Mouse (Mus musculus) heart, postnatal 14 days (tissue): ENCODE measurements around the gene Dnah7a. TPM values are rescaled to one million over a fixed set of nuclear protein-coding genes. Genes with fewer than 3 reads are reported as not detected.
"Not testable (repeated sequence)": the region's sequence is repeated elsewhere in the genome, so short reads cannot be mapped to it uniquely, and the experiment has no call there.

Source experiments
- DNase-seq, 2 experiments: peaks; one replicate each; pipeline ENCODE4 v3.0.0; 2021 to 2022
- intact Hi-C: fragments of 180-260 bp; cut with DNase I; formaldehyde crosslinking; loops from one replicate; pipeline ENCODE4 v1.15.1; 2025
- long read RNA-seq, 2 experiments: library from polyadenylated mRNA; stranded (forward); transcript quantifications; one replicate each; pipeline ENCODE4 v2.0.0; 2021
- total RNA-seq, 2 experiments: library from RNA; stranded (reverse); gene quantifications; 2 replicates each; pipeline ENCODE4 v1.2.3; 2021

Dnah7a gene
- total RNA-seq: under 1 TPM in 1 of 2 experiments, not detected in 1; 0.05 TPM
- long read RNA-seq, experiment 1: 0 reads
- long read RNA-seq, experiment 2: 0 reads

DNA sequence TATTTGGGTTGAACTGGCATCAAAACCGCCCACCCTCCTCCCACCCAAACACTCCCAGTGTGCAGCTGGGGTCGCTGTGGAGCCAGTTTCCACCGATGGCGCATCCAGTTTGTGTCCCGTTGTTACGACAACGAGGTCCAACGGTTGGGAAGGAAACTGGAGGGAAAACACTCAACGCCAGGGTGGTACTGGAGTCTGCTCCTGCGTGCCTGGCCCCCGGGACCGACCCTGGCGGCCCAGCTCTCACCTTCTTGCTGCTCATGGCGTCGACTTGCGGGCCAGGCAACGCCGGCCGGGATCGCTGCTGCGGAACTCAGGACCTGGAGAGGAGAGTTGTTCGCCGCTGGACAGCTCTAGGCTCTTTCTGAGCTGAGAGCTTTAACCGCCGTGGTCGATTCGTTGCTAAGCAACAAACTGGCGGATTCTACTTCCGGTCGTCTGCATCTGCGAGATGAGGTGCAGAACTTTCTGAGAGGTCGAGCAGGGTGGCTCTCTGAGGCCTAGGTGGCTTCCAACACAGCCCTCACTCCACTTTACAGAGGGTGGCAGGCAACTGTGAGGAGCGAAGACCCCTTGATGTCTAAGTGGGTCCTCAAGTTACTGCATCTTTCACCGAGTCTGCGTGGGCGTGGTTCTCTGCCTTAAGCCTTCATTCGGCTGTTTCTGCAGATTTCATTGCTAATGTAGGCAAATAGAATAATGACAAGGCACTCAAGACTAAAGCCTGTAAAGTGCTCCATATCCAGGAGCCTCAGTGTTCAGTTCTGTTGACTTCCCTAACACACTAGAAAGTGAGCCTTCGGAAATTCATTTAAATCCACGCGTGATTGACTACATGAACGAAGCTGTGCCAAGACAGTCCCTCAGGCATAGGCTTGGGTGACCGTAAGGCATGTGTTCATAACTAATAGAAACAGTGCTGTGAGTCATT lies at the start of gene Dnah7a:
Dnah7a (minus strand) TSS at position 354 of the 931 bp plus-strand sequence.
- peak; percentile 11 to 39 for DNase-seq
- intact Hi-C loops: no loop called here

DNA sequence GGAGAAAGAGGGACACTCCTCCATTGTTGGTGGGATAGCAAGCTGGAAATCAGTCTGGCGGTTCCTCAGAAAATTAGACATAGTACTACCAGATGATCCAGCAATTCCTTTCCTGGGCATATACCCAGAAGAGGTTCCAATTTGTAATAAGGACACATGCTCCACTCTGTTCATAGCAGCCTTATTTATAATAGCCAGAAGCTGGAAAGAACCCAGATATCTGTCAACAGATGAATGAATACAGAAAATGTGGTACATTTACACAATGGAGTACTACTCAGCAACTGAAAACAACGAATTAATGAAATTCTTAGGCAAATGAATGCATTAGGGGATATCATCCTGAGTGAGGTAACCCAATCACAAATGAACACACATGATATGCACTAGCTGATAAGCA lies 46.9 kb upstream of the Dnah7a start:
- DNase-seq, intact Hi-C loops: not testable (repeated sequence)

DNA sequence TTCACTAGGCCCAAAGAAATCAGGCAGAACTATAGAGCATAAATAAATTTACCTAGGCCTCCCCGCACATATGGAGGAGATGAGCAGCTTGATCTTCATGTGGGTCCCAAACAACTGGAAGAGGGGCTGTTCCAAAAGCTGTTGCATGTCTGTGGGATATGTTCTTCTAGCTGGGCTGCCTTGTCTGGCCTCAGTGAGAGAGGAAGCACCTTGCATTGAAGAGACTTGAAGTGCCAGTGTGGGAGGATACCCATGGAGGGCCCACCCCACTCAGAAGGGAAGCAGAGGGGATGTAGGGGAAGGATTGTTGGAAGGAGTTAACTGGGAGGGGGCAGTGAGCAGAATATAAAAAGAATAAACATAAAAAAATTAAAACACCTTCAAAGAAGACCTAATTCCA lies 44.6 kb upstream of the Dnah7a start:
- intact Hi-C loops: no loop called here
- no peak for DNase-seq

DNA sequence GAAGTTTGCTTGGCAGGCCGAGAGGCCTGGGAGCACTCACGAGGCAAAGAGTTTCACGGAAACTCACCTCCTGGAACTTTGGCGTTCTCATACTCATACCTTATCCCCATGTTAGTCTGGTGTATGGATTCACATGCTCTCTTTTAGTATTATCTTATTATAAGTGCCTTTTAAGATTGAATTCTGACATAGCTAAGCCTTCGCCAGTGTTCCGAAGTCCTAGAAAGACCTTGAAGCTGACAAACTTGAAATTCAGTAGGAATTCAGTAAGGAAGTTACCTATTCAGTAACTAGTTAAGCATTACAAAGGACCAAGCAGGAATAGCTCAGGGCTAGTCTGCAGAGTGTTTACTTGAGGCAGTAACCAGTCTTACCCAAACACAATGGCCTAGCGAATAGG lies 44.1 kb upstream of the Dnah7a start:
- DNase-seq, intact Hi-C loops: not testable (repeated sequence)

DNA sequence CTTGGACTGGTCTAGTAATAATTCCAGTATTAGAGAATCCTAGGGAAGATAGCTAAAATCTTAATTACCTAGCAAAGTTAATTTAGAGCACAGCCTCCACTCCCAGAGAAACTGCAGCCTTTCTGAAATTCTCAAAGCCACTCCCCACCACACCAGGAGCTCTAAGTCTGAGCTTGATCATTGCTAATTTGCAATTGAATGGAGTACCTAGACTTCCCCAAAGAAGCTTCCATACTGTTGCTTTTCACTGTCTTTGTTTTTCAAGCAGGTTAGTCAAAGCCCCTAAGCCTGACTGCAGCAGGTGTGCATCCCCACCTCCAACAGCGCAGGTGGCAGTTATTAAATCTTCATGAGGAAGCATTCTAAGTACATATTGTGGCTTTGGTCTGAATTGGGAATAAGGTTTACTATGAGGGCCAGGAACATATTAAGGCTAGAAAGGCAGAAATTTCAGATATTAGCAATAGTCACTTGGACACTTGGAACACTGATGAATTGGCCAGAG lies 43.3 kb upstream of the Dnah7a start:
- DNase-seq, intact Hi-C loops: not testable (repeated sequence)

DNA sequence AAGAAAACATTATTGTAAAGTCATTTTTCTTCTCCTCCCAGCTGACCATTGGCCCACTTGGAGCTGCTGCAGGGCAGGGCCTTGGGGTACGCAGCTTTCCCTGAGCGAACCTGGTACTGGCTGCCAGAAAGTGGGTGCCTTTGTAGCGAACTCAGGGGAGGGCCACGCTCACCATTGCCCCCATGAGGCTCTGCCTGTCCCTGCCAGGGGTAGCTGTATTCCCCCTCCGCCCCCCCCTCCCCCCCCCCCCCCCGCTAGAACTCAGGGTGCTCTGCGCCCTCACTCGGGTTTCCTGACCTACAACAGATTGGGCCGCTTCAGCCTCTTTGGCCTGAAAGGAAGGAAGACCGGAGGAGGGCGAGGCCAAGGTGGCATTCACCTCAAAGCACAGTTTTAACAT lies 42.0 kb upstream of the Dnah7a start:
- no peak for DNase-seq
- intact Hi-C loops: no loop called here

DNA sequence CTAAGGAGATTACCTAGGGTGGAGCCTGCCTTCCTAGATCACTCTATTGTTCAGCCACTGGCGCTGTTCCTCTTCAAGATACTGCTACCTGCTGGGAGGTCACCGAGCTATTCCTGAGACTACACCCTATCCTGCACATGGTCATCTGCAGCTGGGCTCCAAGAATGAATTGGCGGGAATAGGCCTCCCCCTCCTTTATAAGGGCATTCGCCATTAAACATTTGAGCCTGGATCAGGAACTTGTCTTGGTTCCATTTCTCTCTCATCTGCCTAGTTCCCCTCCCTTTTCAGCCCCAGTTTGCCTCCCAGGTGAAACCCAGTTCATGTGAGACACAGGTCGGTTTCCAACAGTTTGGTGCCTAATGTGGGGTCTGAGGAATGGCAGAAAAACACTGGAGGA lies 39.4 kb upstream of the Dnah7a start:
- intact Hi-C loops: no loop called here
- no peak for DNase-seq

DNA sequence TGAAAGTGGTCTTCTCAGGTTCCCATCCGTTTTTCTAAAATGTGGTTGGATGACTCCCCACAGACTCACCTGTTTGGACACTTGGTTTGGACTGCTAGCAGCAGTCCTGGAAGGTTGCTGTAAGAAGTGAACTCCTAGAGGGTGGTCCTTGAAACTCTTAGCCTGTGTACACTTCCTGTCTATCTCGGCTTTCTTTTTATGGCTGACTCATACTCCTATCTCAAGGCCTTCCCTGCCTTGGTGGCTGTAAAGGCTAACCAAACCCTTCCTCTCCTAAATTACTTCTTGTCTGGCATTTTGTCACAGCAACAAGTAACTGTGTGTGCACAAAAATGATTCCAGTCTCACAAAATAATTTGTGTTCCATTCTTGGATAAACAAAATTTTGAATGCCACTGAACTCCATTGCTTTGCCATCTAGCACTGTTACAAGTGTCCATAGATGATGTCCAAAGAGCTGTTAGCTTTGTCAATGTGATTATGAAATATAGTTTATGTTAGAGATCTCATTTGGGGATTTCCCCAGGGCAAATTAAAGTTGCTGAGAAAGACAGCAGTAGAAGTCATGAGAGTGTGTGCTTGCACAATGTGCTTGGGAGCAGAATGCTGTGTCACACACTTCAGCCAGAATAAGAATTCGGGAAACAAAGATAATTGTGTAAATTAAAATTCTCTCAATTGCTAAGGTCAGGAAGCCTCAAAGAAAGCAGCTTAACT lies 35.3 kb upstream of the Dnah7a start:
- no peak for DNase-seq
- intact Hi-C loops: no loop called here

DNA sequence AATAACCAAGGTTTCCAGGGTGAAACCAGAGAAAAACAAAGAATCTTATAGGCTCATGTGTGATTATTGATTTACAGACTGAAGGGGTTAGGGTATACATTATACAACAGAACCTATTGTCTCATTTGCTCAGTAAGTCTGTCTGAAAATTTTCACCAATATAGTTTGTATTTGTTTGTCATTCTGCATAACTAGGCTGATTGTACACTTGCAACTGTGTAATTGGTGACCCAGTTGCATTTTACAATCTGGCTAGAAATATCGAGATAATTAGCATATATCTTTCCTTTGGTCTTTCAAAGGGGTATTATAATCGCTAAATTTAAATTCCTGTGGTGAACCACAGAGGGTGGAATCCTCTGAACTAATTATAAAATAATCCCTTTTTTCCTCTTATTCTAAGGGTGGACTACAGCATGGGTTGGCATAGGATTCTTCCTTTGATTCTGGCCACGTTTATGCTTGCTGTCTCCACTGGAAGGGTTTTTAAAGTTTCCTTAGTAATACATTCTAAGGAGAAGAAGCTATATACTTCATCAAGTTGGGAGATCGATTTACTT lies 34.3 kb upstream of the Dnah7a start:
- intact Hi-C loops: no loop called here
- no peak for DNase-seq

DNA sequence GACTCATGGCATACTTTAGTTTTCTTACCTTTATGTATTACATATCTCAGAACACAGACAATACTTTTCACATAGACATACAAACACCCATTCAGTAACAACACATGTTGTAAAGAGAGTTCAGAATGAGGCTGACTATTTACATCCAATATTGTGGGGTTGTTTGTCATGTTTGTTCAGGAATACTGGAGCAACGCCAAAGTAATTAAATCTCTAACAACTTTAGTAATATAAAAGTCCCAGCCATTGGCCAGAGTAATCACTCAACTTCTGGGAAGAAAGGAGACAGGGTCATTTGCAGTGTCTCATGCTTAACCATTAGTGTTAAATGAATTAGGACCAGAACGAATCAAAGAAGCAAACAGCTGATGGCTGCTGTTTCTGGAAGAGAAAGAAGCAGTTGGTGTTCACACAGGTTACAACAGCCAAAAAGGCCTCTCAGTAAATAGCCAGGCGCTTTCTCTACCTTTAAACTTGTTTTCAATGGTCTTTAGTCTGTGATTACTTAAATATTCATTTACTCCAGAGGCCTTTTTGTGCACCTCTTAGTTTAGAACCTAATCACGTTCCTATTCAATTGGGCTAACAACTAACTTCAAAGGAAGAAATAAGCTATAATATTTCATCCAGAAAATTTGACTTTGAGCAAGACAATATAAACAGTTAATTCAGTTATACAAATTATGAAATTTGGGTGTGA lies 33.6 kb upstream of the Dnah7a start:
- intact Hi-C loops, DNase-seq: not testable (repeated sequence)

DNA sequence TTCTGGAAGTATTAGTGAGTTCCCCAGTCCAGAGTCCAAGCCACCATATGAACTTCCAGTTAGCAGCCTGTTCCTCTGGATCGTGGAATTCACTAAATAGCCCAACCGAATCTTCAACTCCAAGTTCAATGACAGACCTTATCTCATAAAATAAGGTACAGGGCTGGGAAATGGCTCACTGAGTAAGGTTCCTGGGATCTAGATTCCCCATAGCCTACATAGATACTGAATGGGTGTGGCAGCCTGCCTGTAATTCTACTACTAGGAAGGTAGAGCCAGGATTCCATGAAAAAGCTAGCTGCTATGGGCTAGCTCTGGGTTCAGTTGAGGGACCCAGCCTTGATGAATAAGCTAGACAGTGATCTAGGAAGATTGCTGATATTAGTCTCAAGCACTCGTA lies 30.0 kb upstream of the Dnah7a start:
- DNase-seq: no peak
- intact Hi-C loops: no loop called here

DNA sequence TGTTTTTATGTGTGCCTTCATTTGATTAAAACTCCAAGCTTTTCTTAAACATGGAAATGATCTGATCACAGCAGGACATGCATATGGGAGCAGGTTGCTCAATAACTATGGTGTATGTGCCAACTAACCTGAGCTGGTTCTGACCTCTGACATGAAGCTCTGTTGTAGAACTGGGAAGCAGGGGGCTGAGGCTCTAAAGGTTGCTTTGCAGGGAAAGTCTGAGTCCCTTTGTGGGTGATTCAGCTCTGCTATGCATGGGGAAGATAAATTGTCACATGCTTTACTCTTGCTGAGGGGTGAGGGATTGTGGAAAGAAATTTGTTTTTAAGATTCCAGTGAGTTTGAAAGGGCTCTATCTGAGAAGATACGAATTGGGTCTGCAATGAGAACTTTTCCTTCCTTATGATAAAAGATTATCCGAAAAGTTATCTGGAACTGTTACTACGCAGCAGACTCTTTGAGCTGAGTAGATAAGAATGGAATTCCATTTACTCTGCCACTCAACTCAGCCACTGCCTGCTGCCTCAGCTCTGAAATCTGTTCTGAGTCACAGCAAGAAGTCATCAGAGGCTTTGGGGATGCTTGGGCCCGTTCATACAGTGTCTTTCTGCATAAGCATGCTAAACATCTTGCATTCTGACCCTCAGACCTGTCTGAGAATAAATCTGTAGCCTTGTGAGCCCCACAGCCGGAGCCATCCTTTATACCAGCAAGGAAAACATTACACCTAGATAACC lies 22.1 kb upstream of the Dnah7a start:
- DNase-seq: no peak
- intact Hi-C loops: no loop called here

DNA sequence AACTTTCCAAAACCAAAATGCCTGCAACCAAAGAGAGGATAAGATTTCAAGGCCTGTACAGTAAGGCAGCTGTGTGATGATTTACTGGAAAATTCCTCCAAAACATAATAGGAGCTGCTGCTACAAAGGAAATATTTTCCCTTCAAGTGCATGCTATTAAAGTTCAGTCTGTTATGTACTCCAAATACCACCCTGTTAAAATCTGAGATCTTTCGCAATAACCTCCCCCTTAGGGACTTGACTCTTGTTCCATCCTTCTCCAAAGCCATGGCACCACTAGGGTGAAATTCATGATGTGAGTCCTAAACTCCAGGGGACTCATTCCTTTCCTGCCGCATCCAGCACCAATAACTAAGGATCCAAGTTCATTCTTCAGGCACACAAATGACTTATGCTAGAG lies 20.3 kb upstream of the Dnah7a start:
- intact Hi-C loops: no loop called here

DNA sequence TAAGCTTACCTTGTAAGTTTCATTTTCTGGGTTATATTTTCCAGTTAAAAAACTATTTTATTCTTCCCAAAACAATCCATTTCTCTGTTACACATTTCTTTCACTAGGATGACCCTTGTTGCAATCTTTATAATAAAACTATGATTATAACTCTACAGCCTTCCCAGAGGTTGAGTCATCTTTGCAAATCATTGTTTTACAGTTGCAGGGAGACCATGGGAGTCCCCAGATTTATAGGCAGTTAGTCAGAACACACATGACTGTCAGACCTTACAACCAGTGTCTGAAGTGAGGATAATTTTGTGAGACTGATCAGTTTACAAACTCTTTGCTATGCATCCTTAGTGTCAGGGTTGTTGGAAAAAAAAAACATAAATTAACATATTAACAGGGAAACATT lies 14.8 kb upstream of the Dnah7a start:
- intact Hi-C loops: no loop called here
- no peak for DNase-seq

More for the DNA sequence above, 20.3 kb upstream of the Dnah7a start:
- no peak for DNase-seq

DNA sequence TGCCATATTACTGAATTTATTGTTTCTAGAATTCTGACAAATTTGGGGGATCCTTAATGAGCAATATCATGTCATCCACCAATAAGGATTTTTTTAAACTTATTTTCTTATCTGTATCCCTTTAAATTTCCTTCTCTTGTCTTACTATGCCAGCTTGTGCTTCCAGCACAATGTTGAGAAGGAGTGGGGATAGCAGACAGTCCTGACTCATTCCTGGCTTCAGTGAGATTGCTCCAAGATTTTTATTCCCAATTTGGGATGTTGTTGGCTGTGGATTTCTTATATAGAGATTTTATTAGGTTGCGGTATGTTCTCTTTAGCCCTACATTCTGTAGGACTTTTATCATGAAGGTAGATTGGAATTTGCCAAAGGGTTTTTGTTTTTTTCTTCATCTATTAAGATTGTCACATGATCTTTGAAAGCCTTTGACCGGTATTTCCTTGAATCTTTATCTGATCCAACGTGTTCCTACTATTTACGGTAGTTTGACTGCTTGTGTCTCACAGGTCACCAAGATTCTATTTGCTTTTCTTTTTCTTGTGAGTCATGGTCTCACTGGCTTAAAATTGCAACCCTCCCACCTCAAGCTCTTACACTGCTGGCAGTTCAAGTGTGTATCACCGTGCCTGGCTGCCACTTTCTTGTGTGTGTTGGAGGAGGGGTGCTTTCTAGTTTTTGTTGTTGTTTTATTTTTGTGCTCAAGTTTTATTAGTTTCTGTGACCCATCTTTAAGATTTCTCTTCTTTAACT lies 14.2 kb upstream of the Dnah7a start:
- DNase-seq: no peak
- intact Hi-C loops: no loop called here

DNA sequence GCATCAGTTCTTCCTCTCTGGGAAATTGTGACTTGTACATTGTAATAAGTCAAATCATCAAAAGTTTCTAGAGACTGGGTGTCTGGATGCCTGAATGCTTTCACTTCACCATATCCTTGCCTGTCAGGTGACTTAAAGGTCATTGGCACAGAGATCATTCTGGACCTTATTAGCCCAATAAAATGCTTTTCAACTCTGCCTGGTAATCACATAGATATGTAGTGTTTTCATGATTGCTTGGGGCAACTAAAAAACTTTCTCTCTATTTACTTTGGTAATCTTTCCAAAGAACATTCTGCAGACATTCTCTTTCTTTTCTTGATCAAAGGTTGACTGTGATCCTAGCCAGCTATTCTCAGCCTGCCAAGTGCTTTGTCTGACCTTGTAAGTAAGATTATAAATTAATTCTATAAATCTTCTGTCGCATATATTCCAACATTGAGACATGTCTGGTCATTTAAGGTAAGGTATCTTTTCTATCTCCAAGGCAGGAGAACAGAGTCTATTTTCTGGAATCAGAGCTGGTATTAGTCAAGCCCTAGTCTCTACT lies 9.5 kb upstream of the Dnah7a start:
- intact Hi-C loops: loop anchor here (2.0 to 5.0 kb wide), 2 partner anchors 175 to 616 kb away; no protein-coding TSS in a partner anchor
- DNase-seq: no peak

DNA sequence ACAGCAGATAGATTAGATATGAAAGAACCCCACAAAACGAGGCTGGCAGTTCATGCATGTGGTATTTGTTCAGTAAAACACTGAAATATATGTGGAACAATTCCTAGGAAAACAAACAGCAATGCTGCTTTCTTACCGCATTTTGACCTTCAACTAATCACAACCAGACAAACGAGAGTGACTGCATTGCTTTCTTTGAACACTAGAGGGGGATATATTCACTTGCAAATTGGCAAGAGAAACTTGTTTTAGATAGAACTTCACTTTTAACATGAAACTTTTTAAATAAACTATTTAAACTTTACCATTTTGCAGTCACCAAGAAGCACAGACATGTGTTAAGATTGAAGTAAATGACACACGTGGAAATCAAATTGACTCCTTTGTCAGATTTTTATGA lies 8.9 kb upstream of the Dnah7a start:
- intact Hi-C loops: loop anchor here (5.0 kb wide), 1 partner anchor 617 kb away; no protein-coding TSS in a partner anchor

DNA sequence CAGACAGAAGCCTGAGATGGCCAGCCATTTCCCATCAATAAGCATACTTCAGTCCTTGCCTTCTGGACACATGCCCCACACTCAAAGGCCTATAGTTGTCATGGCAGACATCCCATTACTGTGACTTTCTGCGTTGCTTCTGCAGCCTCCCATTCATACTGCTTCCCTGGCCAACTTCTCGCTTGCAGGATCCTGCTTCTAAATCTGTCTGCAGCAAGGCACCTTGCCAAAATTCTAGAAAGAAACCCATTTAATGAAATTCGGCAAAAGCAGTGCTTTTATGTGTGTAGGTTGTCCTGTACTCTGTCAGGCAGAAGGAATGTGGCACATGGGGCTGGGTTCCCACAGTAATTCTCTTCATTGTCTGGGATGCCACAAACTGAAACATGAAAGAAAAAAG lies 6.8 kb upstream of the Dnah7a start:
- DNase-seq, intact Hi-C loops: not testable (repeated sequence)

More for the DNA sequence above, 8.9 kb upstream of the Dnah7a start:
- DNase-seq: peak in 1 of 2 experiments; percentile 18
